Mouse (Mus musculus): ENCODE measurements at regions not wholly inside any gene's neighbourhood (a gene's known extent, or its start where the extent isn't known, plus 50 kb on each side); places are given as distances from the start of the nearest gene placed in this dataset.
"Not testable (repeated sequence)": the region's sequence is repeated elsewhere in the genome, so short reads cannot be mapped to it uniquely, and the experiment has no call there.

DNA sequence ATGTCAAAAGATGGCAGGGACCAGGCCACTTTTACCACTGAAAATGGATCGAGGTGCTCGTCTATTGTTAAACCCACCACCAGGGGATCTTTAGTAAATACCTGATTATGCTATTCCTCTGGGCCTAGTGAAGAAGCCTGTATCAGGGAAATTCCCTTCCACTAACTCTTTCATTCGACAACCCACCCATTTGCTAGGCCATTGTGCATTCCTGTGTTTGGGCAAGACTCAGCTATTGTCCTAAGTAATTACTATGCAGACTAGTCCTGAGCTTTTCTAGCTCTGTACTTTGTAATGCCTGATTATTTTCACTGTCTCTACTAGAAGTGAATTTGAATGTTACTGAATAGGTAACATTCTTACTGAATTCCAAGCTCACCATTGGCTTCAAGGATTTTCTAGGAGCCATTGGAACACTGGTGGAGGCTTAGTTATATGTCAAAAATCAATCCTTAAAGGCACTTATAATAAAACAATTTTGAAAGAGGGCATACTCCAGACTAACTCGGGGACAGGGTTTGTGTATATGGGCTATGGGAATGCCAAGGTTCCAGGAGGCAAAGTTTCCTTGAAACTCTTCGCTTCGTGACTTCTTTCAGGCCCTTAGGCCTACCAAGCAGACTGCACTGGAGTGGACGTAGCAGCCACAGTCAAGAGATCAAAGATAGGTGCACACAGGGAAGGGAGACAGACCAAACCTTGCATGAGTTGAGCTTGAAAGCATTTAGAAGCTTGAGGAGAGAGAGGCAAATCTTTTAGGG, 244.7 kb upstream of the Tmpo start:
- not testable (repeated sequence) for TF ChIP-seq CTCF (IDR thresholded peaks at IDR 0.05; ENCODE audit: low read depth, low read length); POLR2A (IDR thresholded peaks at IDR 0.05; ENCODE audit: extremely low read depth, insufficient read depth, low read length)

All from liver, adult 2 months (tissue).